Mouse (Mus musculus) spleen, adult 2 months (tissue): ENCODE measurements around the gene BC049352. TPM values are rescaled to one million over a fixed set of nuclear protein-coding genes. Genes with fewer than 3 reads are reported as not detected.

Source experiments
- DNase-seq, 2 experiments: peaks; one replicate each; pipeline versions ENCODE4 v3.0.0 to v3.0.0-alpha.2; 2012 to 2021; ENCODE audit warnings: low spot score in 2 of 2, low read depth in 1 of 2
- H3K27ac ChIP-seq: fragments of 200-500 bp; 2 replicates; pipeline ENCODE4 v1.5.1; 2012; ENCODE audit warnings: low read length, inconsistent platforms; ENCODE audit not compliant: insufficient read depth
- H3K27me3 ChIP-seq: fragments of 200-500 bp; 2 replicates; pipeline ENCODE4 v1.6.1; 2012; ENCODE audit warnings: mild to moderate bottlenecking, moderate library complexity, low read length, inconsistent platforms; ENCODE audit not compliant: control insufficient read depth, insufficient read depth
- H3K36me3 ChIP-seq: fragments of 200-500 bp; 2 replicates; pipeline ENCODE4 v1.6.1; 2012; ENCODE audit warnings: mild to moderate bottlenecking, low read length, inconsistent platforms; ENCODE audit not compliant: control insufficient read depth, insufficient read depth
- H3K4me1 ChIP-seq: fragments of 200-500 bp; 2 replicates; pipeline ENCODE4 v1.6.1; 2011; ENCODE audit warnings: inconsistent platforms; ENCODE audit not compliant: control insufficient read depth, insufficient read depth, insufficient read length
- H3K4me3 ChIP-seq: fragments of 200-500 bp; 2 replicates; pipeline ENCODE4 v1.5.1; 2011; ENCODE audit warnings: mild to moderate bottlenecking, inconsistent platforms; ENCODE audit not compliant: insufficient read depth, insufficient read length; ENCODE audit errors: extremely low read depth
- CTCF ChIP-seq: fragments of 200-500 bp; IDR thresholded peaks from 2 replicates; pipeline ENCODE4 v1.5.1; 2011; ENCODE audit warnings: mild to moderate bottlenecking, inconsistent platforms; ENCODE audit not compliant: insufficient read depth, insufficient read length, insufficient replicate concordance; ENCODE audit errors: extremely low read depth
- POLR2A ChIP-seq: fragments of 200-500 bp; IDR thresholded peaks from 2 replicates; pipeline ENCODE4 v1.6.1; 2011; ENCODE audit warnings: low read depth, low read length, inconsistent platforms
- WGBS: fragments of 180-500 bp; shearing (Covaris S2); methylation state at CpG from one replicate; pipeline ENCODE4 v1.1.7; 2018; 5-methylcytosine and 5-hydroxymethylcytosine counted together
- polyA plus RNA-seq: library from polyadenylated mRNA; depleted of rRNA; stranded (reverse); fragments of >200 nt; gene quantifications from 2 replicates; pipeline ENCODE4 v1.2.3, GENCODE M21; 2012

BC049352 gene
- polyA plus RNA-seq, 1 experiment: 0.37 TPM

DNA sequence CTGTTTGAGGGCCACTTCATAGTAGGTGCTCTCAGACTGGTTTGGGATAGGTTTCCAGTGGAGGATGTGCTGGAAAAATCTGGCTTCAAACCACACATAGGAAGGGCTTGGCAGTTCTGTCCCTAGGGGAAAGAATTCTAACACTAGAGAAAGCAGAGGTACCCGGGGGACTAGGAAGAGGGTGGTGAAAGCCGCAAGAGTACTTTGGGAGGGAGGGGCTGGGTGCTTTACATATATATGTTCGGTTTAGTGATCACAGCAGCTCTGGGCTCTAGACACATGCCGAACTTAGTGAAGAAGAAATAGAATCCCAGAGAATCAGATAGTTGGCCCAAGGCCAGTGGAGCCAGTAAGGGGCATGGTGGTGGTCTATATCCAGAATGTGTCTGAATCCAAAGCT, 85.3 kb downstream of the BC049352 start:
- peak overlapping the region; percentile 90 for H3K27ac ChIP-seq
- WGBS: 14% methylated on average over 4 of the region's 4 CpGs
- TF ChIP-seq CTCF (no peak), POLR2A (no peak)
- H3K4me3 ChIP-seq: peak overlapping the region; percentile 68
- H3K36me3 ChIP-seq: peaks cover 34% of the 10 kb centered on the region
- H3K27me3 ChIP-seq: no peaks in the 10 kb centered on the region
- H3K4me1 ChIP-seq: peaks cover 29% of the 10 kb centered on the region; the same call in 1 of the 2 replicates
- no peak for DNase-seq

DNA sequence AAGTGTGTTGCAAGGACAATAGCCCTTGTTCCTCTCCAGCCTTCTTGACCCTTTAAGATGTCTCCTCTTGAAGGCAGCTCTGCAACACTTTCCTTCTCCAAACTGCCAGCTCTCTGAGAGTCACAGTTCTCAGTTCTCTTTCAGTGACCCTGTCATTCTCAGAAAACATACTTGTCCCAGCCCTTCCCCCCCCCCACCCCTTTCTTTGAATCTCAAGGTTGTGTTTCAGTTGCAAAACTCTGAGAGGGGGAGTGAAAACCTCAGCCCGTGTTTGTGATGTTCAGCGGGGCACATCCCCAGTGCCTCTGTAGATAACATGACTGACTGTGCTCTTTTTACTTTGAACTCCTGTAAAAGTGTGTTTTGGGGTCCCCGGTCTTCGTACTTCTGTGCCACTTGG, 86.3 kb downstream of the BC049352 start:
- 3% methylated on average over 4 of the region's 4 CpGs for WGBS
- H3K4me1 ChIP-seq: peaks cover 29% of the 10 kb centered on the region; the same call in 1 of the 2 replicates
- H3K27me3 ChIP-seq: no peaks in the 10 kb centered on the region
- DNase-seq: no peak
- peak overlapping the region; percentile 68 for H3K4me3 ChIP-seq
- TF ChIP-seq CTCF (no peak), POLR2A (no peak)
- peak overlapping the region; percentile 90 for H3K27ac ChIP-seq
- peaks cover 25% of the 10 kb centered on the region for H3K36me3 ChIP-seq

DNA sequence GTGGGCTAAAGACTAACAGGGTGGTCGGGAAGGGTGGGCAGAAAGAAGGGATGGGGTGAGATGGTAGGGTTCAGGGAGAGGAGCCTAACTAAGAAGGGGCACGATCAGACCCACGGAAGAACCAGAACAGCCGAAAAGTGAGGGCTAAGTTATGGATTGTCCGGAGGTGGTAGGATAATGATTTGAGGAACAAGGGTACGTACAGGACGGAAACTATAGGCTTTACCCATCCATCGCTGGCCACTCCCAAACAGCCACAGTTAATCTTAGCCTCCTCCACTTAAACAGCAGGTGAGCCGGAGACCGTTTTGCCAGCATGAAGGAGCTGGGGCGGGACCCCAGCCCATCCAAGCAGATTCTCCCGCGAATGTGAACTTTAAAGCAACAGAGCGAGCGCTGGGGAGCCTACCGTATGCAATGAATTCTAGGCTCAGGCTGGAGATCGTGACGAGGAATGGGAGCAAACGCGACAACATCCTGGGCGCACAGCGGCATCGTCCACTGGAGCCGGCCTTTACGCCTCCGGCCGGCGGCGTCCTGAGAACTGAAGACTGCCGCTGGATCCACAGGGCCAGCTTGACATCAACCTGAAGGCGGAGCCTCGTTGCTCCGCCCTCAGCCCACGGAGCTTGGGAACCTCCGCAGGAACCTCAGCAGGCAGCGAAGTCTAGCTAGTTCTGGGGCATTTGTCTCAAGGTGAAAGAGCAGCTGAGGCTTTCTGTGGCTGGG, 87.0 kb downstream of the BC049352 start, which contains the start of gene Il10ra:
Il10ra (minus strand) TSS at position 553 of the 729 bp plus-strand sequence.
- WGBS: 1% methylated on average over 36 of the region's 36 CpGs
- DNase-seq: peak in 1 of 2 experiments; percentile 74
- H3K4me3 ChIP-seq: peak within 1 kb of the TSS; percentile 68
- peaks cover 29% of the 10 kb centered on the region; the same call in 1 of the 2 replicates for H3K4me1 ChIP-seq
- no peak for TF ChIP-seq CTCF
- TF ChIP-seq POLR2A: peak; percentile 98
- H3K36me3 ChIP-seq: peaks cover 23% of the 10 kb centered on the region
- no peaks in the 10 kb centered on the region for H3K27me3 ChIP-seq
- peak within 1 kb of the TSS; percentile 90 for H3K27ac ChIP-seq

DNA sequence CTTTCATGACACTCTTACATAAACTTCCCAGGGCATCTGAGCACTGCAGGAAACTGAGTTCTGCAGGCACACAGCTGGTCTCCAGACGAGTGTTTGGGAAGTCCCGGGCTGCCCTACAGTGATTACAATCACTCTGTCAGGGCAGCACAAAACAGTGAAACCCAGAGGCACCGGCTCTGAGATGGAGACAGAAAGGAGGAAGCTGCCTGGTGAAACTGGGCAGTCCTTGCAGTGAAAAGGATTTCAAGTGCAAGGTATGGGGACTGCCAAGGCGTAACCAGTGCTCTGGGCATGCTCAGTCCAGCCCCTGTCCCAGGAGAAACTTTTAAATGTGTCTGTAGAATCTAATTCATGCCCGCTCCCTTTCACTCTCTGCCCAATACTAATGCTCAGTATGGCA, 90.4 kb downstream of the BC049352 start:
- H3K4me1 ChIP-seq: peaks cover 36% of the 10 kb centered on the region; the same call in 1 of the 2 replicates
- DNase-seq: peak in 1 of 2 experiments; percentile 66
- no peaks in the 10 kb centered on the region; the same call in 1 of the 2 replicates for H3K36me3 ChIP-seq
- no peaks in the 10 kb centered on the region for H3K27me3 ChIP-seq
- H3K27ac ChIP-seq: peak overlapping the region; percentile 85
- WGBS: 14% methylated on average over 5 of the region's 5 CpGs
- TF ChIP-seq CTCF (no peak), POLR2A (no peak)
- no peak overlapping the region for H3K4me3 ChIP-seq

DNA sequence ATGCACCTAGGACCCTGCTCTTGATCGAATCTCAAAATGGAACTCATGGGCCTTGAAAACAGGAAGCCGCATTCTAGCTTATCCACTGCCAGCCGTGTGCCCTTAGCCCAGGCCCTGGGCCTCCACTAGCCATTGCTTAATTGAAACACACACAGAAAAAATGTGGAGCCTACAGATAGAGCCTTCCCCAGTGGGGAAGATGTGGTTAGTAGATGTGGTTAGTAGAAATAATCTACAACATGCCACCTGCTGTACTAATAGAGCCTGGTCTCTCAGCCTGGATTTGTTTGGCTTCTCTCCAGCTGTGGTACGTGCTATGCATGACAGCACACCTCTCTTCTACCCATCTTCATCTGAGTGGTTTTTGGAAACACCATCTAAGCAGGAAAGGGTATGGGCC, 92.4 kb downstream of the BC049352 start:
- Histone ChIP-seq H3K4me1 (peaks cover 36% of the 10 kb centered on the region; the same call in 1 of the 2 replicates), H3K27ac (peak overlapping the region; percentile 61), H3K27me3 (no peaks in the 10 kb centered on the region), H3K4me3 (no peak overlapping the region), H3K36me3 (no peaks in the 10 kb centered on the region)
- WGBS: 16% methylated on average over 4 of the region's 4 CpGs
- DNase-seq: no peak
- no peak for TF ChIP-seq POLR2A

DNA sequence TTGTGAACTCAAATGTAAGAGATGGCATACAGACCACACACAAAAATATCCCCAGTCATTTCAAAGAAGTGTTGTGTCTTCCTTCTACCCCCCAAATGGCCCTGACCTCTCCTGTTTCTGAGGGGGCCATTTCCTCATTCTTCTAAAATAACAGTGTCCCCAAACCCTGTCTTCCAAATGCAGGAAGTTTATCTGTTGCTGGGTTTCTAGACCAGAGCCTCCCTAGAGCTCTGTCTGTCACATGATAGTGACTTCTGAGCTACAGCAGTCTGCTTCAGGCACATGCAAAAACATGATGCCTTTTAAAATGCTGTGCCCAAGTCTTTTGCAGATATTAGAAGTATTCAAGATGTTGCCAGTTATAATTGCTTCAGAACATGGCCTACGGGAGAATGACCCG, 92.8 kb downstream of the BC049352 start:
- peak overlapping the region; percentile 61 for H3K27ac ChIP-seq
- TF ChIP-seq CTCF: no peak
- no peak for TF ChIP-seq POLR2A
- no peaks in the 10 kb centered on the region for H3K27me3 ChIP-seq
- H3K4me1 ChIP-seq: peaks cover 32% of the 10 kb centered on the region; the same call in 1 of the 2 replicates
- WGBS: 39% methylated on average over 2 of the region's 2 CpGs
- H3K36me3 ChIP-seq: no peaks in the 10 kb centered on the region
- no peak for DNase-seq
- no peak overlapping the region for H3K4me3 ChIP-seq

DNA sequence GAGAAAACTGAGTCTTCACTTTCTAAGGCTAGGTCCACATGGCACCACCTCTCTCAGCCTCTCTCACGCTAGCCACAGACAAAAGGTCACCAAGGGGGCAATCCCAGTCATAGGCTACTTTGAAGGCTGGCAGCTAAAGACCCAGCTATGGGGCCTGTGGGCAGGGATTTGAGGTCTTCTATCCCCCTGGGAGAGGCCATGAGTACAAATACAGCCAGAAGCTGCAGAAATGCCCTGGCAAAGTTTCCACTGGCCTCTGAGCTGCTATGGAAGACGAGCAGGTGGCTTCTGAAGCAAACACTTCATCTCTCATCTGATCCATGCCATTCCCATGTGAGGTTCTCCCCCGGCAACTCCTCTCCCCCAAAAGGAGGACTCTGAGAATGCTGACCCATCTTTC, 98.3 kb downstream of the BC049352 start:
- Histone ChIP-seq H3K4me1 (peaks cover 31% of the 10 kb centered on the region; the same call in 1 of the 2 replicates), H3K27me3 (no peaks in the 10 kb centered on the region), H3K36me3 (no peaks in the 10 kb centered on the region), H3K4me3 (no peak overlapping the region), H3K27ac (peak overlapping the region; percentile 60)
- WGBS: 55% methylated on average over 3 of the region's 3 CpGs
- DNase-seq: no peak
- TF ChIP-seq CTCF (no peak), POLR2A (no peak)
